Mouse (Mus musculus): ENCODE measurements around the gene Dupd1. TPM values are rescaled to one million over a fixed set of nuclear protein-coding genes. Genes with fewer than 3 reads are reported as not detected.

Dupd1 gene
- polyA plus RNA-seq, 1 experiment, result 0.03 TPM

- H3K36me3 ChIP-seq (ENCODE audit: control insufficient read depth), result no peaks in the 10 kb centered on the region
- TF ChIP-seq TAL1 (IDR thresholded peaks at IDR 0.05; ENCODE audit: low read length) (no peak), GATA1 (IDR thresholded peaks at IDR 0.05; ENCODE audit: low read length) (no peak)
- no peaks in the 10 kb centered on the region for H3K27me3 ChIP-seq (ENCODE audit: control insufficient read depth)
- H3K9me3 ChIP-seq (ENCODE audit: control insufficient read depth, low read length), result peaks cover 4% of the 10 kb centered on the region
- no peak overlapping the region for H3K4me3 ChIP-seq (replicated peaks)
- H3K4me1 ChIP-seq (ENCODE audit: control insufficient read depth), result peaks cover 4% of the 10 kb centered on the region
These were observed 18.9 kb upstream of the Dupd1 start for GRCm38 (mm10) chr14:21733131-21733905.

GRCm38 (mm10) chr14:21729936-21730335, 15.6 kb upstream of the Dupd1 start:
- Histone ChIP-seq H3K27me3 (ENCODE audit: control insufficient read depth) (no peaks in the 10 kb centered on the region), H3K4me1 (ENCODE audit: control insufficient read depth) (peaks cover 4% of the 10 kb centered on the region), H3K36me3 (ENCODE audit: control insufficient read depth) (no peaks in the 10 kb centered on the region), H3K4me3 (replicated peaks) (no peak overlapping the region), H3K9me3 (ENCODE audit: control insufficient read depth, low read length) (peaks cover 4% of the 10 kb centered on the region)
- no peak for TF ChIP-seq GATA1 (IDR thresholded peaks at IDR 0.05; ENCODE audit: low read length)
- no peak for TF ChIP-seq TAL1 (IDR thresholded peaks at IDR 0.05; ENCODE audit: low read length)

GRCm38 (mm10) chr14:21729031-21729732, 14.8 kb upstream of the Dupd1 start:
- H3K9me3 ChIP-seq (ENCODE audit: control insufficient read depth, low read length), result peaks cover 4% of the 10 kb centered on the region
- H3K4me3 ChIP-seq (replicated peaks), result no peak overlapping the region
- no peaks in the 10 kb centered on the region for H3K36me3 ChIP-seq (ENCODE audit: control insufficient read depth)
- no peaks in the 10 kb centered on the region for H3K27me3 ChIP-seq (ENCODE audit: control insufficient read depth)
- H3K4me1 ChIP-seq (ENCODE audit: control insufficient read depth), result peaks cover 4% of the 10 kb centered on the region
- TF ChIP-seq GATA1 (IDR thresholded peaks at IDR 0.05; ENCODE audit: low read length) (no peak), TAL1 (IDR thresholded peaks at IDR 0.05; ENCODE audit: low read length) (no peak)

- TF ChIP-seq GATA1 (IDR thresholded peaks at IDR 0.05; ENCODE audit: low read length) (no peak), TAL1 (IDR thresholded peaks at IDR 0.05; ENCODE audit: low read length) (no peak)
- no peaks in the 10 kb centered on the region; the same call in 1 of the 2 replicates for H3K27me3 ChIP-seq (ENCODE audit: control insufficient read depth)
- no peaks in the 10 kb centered on the region for H3K9me3 ChIP-seq (ENCODE audit: control insufficient read depth, low read length)
These were observed 7.8 kb upstream of the Dupd1 start for GRCm38 (mm10) chr14:21722021-21722698.

GRCm38 (mm10) chr14:21720430-21721205, 6.2 kb upstream of the Dupd1 start:
- Histone ChIP-seq H3K4me3 (replicated peaks) (no peak overlapping the region), H3K36me3 (ENCODE audit: control insufficient read depth) (no peaks in the 10 kb centered on the region), H3K9me3 (ENCODE audit: control insufficient read depth, low read length) (no peaks in the 10 kb centered on the region), H3K27me3 (ENCODE audit: control insufficient read depth) (no peaks in the 10 kb centered on the region; the same call in 1 of the 2 replicates), H3K4me1 (ENCODE audit: control insufficient read depth) (no peaks in the 10 kb centered on the region)
- TF ChIP-seq TAL1 (IDR thresholded peaks at IDR 0.05; ENCODE audit: low read length) (no peak), GATA1 (IDR thresholded peaks at IDR 0.05; ENCODE audit: low read length) (no peak)

More at GRCm38 (mm10) chr14:21722021-21722698, 7.8 kb upstream of the Dupd1 start:
- no peaks in the 10 kb centered on the region for H3K4me1 ChIP-seq (ENCODE audit: control insufficient read depth)
- no peaks in the 10 kb centered on the region for H3K36me3 ChIP-seq (ENCODE audit: control insufficient read depth)
- H3K4me3 ChIP-seq (replicated peaks), result no peak overlapping the region

- TF ChIP-seq GATA1 (IDR thresholded peaks at IDR 0.05; ENCODE audit: low read length), result no peak
- TF ChIP-seq TAL1 (IDR thresholded peaks at IDR 0.05; ENCODE audit: low read length), result no peak
- H3K27me3 ChIP-seq (ENCODE audit: control insufficient read depth), result no peaks in the 10 kb centered on the region; the same call in 1 of the 2 replicates
- no peaks in the 10 kb centered on the region for H3K36me3 ChIP-seq (ENCODE audit: control insufficient read depth)
- no peaks in the 10 kb centered on the region for H3K4me1 ChIP-seq (ENCODE audit: control insufficient read depth)
- no peaks in the 10 kb centered on the region for H3K9me3 ChIP-seq (ENCODE audit: control insufficient read depth, low read length)
- no peak overlapping the region for H3K4me3 ChIP-seq (replicated peaks)
These were observed 5.4 kb upstream of the Dupd1 start for GRCm38 (mm10) chr14:21719646-21720383.

- H3K27me3 ChIP-seq (ENCODE audit: control insufficient read depth), result peaks cover 5% of the 10 kb centered on the region
- H3K4me3 ChIP-seq (replicated peaks), result no peak overlapping the region
- TF ChIP-seq GATA1 (IDR thresholded peaks at IDR 0.05; ENCODE audit: low read length), result no peak
- TF ChIP-seq TAL1 (IDR thresholded peaks at IDR 0.05; ENCODE audit: low read length), result no peak
- H3K36me3 ChIP-seq (ENCODE audit: control insufficient read depth), result no peaks in the 10 kb centered on the region
- no peaks in the 10 kb centered on the region for H3K4me1 ChIP-seq (ENCODE audit: control insufficient read depth)
- H3K9me3 ChIP-seq (ENCODE audit: control insufficient read depth, low read length), result no peaks in the 10 kb centered on the region
These were observed 3.1 kb downstream of the Dupd1 start for GRCm38 (mm10) chr14:21711231-21711630.

- H3K4me3 ChIP-seq (replicated peaks), result no peak overlapping the region
These were observed 4.8 kb downstream of the Dupd1 start for GRCm38 (mm10) chr14:21709545-21709944.

More at GRCm38 (mm10) chr14:21709545-21709944, 4.8 kb downstream of the Dupd1 start:
- no peaks in the 10 kb centered on the region for H3K36me3 ChIP-seq (ENCODE audit: control insufficient read depth)
- H3K27me3 ChIP-seq (ENCODE audit: control insufficient read depth), result peaks cover 5% of the 10 kb centered on the region
- no peak for TF ChIP-seq TAL1 (IDR thresholded peaks at IDR 0.05; ENCODE audit: low read length)
- TF ChIP-seq GATA1 (IDR thresholded peaks at IDR 0.05; ENCODE audit: low read length), result no peak
- H3K9me3 ChIP-seq (ENCODE audit: control insufficient read depth, low read length), result no peaks in the 10 kb centered on the region
- H3K4me1 ChIP-seq (ENCODE audit: control insufficient read depth), result no peaks in the 10 kb centered on the region

All from erythroblast, embryonic 14.5 days (primary cell).